Mouse (Mus musculus): ENCODE data around the gene Tshz2. TPM values are rescaled to one million over a fixed set of nuclear protein-coding genes. Genes with fewer than 3 reads are reported as not detected.

Tshz2 gene
- polyA plus RNA-seq, 1 experiment from 2014 or later = not detected

Other genes with a start within 250 kb of the Tshz2 start
- gene Gm11011, start 45.3 kb upstream of the Tshz2 start, polyA plus RNA-seq (2018) = not detected in 3 replicates